Mouse (Mus musculus): ENCODE results near the gene Tbc1d22a. TPM values are rescaled to one million over a fixed set of nuclear protein-coding genes. Genes with fewer than 3 reads are reported as not detected.

The Tbc1d22a gene
- polyA plus RNA-seq, 1 experiment from 2014 or later: 12.5 TPM

- no peaks in the 10 kb centered on the region for H3K27me3 ChIP-seq (replicated peaks; ENCODE audit: control insufficient read depth, insufficient read depth, low read length)
- ATAC-seq: no peak
- H3K9ac ChIP-seq (ENCODE audit: low read depth, low read length): no peak overlapping the region
- no peak overlapping the region for H3K4me2 ChIP-seq (ENCODE audit: low read depth, low read length)
- no peaks in the 10 kb centered on the region for H3K36me3 ChIP-seq (ENCODE audit: control insufficient read depth, insufficient read depth, low read length)
- H3K4me1 ChIP-seq (ENCODE audit: control insufficient read depth, insufficient read depth, low read length): no peaks in the 10 kb centered on the region
- H3K9me3 ChIP-seq (ENCODE audit: control insufficient read depth, low read length): no peaks in the 10 kb centered on the region
- H3K27ac ChIP-seq (ENCODE audit: low read length): no peak overlapping the region
- no peak overlapping the region for H3K4me3 ChIP-seq (ENCODE audit: low read length)
- 86% methylated on average over 5 of the region's 5 CpGs for WGBS
Observed at GRCm38 (mm10) chr15:86404866-86405265, 190.6 kb downstream of the Tbc1d22a start.

GRCm38 (mm10) chr15:86405527-86405926 is 191.3 kb downstream of the Tbc1d22a start:
- no peak overlapping the region for H3K27ac ChIP-seq (ENCODE audit: low read length)
- no peak for ATAC-seq
- no peak overlapping the region for H3K4me2 ChIP-seq (ENCODE audit: low read depth, low read length)
- no peak overlapping the region for H3K4me3 ChIP-seq (ENCODE audit: low read length)
- H3K9me3 ChIP-seq (ENCODE audit: control insufficient read depth, low read length): no peaks in the 10 kb centered on the region
- H3K9ac ChIP-seq (ENCODE audit: low read depth, low read length): no peak overlapping the region
- no peaks in the 10 kb centered on the region for H3K4me1 ChIP-seq (ENCODE audit: control insufficient read depth, insufficient read depth, low read length)
- H3K36me3 ChIP-seq (ENCODE audit: control insufficient read depth, insufficient read depth, low read length): no peaks in the 10 kb centered on the region
- 18% methylated on average over 4 of the region's 4 CpGs for WGBS
- no peaks in the 10 kb centered on the region for H3K27me3 ChIP-seq (replicated peaks; ENCODE audit: control insufficient read depth, insufficient read depth, low read length)

DNA sequence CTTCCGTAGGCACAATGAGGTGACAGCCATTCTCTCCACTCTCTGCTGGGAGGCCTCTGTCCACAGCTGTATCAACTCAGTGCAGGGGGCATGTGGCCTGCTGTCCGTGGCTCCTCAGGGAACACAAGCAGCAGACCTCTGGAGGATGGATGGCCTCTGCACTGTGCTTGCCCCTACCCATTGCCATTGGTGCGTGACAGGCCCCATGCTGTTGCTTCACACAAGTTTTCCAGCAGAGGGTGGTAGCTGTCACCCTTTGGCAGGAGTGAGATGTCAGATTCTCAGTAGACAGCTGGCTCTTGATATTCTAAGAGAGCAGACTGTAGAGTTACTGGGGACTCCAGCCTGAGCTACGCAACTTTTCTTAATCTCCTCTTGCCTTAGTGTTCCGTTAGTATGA is 195.1 kb downstream of the Tbc1d22a start:
- no peaks in the 10 kb centered on the region for H3K9me3 ChIP-seq (ENCODE audit: control insufficient read depth, low read length)
- no peak overlapping the region for H3K4me2 ChIP-seq (ENCODE audit: low read depth, low read length)
- H3K4me3 ChIP-seq (ENCODE audit: low read length): no peak overlapping the region
- no peak overlapping the region for H3K27ac ChIP-seq (ENCODE audit: low read length)
- 70% methylated on average over 5 of the region's 5 CpGs for WGBS
- no peaks in the 10 kb centered on the region for H3K27me3 ChIP-seq (replicated peaks; ENCODE audit: control insufficient read depth, insufficient read depth, low read length)
- no peaks in the 10 kb centered on the region for H3K36me3 ChIP-seq (ENCODE audit: control insufficient read depth, insufficient read depth, low read length)
- H3K4me1 ChIP-seq (ENCODE audit: control insufficient read depth, insufficient read depth, low read length): no peaks in the 10 kb centered on the region
- H3K9ac ChIP-seq (ENCODE audit: low read depth, low read length): no peak overlapping the region
- no peak for ATAC-seq

DNA sequence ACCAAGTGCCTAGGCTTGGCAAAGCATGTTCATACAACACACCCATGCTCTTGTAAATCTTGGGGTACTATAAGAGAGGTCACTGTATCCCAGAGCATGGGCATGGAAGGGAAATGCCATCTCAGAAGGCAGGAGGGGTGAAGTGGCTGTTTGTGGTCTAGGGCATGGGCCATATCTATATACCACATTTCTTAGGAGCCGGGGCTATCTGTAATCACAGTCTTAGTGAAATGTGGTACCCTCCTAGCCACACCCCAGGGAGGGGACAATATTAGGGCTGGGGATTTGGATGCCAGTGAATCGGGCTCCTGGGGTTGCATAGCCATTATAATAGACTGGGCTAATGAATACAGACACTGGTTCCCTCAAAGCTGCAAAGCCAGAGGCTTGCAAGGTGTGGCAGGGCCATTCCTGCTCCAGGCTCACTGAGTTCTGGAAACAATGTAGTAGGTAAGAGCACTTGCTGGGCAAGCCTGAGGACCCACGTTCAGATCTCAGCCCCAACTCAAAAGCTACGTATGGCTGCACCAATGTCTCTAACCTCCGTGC is 197.3 kb downstream of the Tbc1d22a start:
- no peaks in the 10 kb centered on the region for H3K36me3 ChIP-seq (ENCODE audit: control insufficient read depth, insufficient read depth, low read length)
- no peaks in the 10 kb centered on the region for H3K9me3 ChIP-seq (ENCODE audit: control insufficient read depth, low read length)
- WGBS: 79% methylated on average over 5 of the region's 5 CpGs
- H3K27me3 ChIP-seq (replicated peaks; ENCODE audit: control insufficient read depth, insufficient read depth, low read length): no peaks in the 10 kb centered on the region
- no peak overlapping the region for H3K4me3 ChIP-seq (ENCODE audit: low read length)
- no peak overlapping the region for H3K27ac ChIP-seq (ENCODE audit: low read length)
- no peak overlapping the region for H3K9ac ChIP-seq (ENCODE audit: low read depth, low read length)
- no peak overlapping the region for H3K4me2 ChIP-seq (ENCODE audit: low read depth, low read length)
- no peaks in the 10 kb centered on the region for H3K4me1 ChIP-seq (ENCODE audit: control insufficient read depth, insufficient read depth, low read length)
- ATAC-seq: no peak

- no peaks in the 10 kb centered on the region for H3K27me3 ChIP-seq (replicated peaks; ENCODE audit: control insufficient read depth, insufficient read depth, low read length)
- no peak overlapping the region for H3K4me3 ChIP-seq (ENCODE audit: low read length)
- H3K27ac ChIP-seq (ENCODE audit: low read length): no peak overlapping the region
- H3K9me3 ChIP-seq (ENCODE audit: control insufficient read depth, low read length): no peaks in the 10 kb centered on the region
- H3K9ac ChIP-seq (ENCODE audit: low read depth, low read length): no peak overlapping the region
- WGBS: 75% methylated on average over 6 of the region's 6 CpGs
- no peaks in the 10 kb centered on the region for H3K36me3 ChIP-seq (ENCODE audit: control insufficient read depth, insufficient read depth, low read length)
- no peak for ATAC-seq
- no peak overlapping the region for H3K4me2 ChIP-seq (ENCODE audit: low read depth, low read length)
- no peaks in the 10 kb centered on the region for H3K4me1 ChIP-seq (ENCODE audit: control insufficient read depth, insufficient read depth, low read length)
Observed at GRCm38 (mm10) chr15:86415951-86416350, 201.7 kb downstream of the Tbc1d22a start.

DNA sequence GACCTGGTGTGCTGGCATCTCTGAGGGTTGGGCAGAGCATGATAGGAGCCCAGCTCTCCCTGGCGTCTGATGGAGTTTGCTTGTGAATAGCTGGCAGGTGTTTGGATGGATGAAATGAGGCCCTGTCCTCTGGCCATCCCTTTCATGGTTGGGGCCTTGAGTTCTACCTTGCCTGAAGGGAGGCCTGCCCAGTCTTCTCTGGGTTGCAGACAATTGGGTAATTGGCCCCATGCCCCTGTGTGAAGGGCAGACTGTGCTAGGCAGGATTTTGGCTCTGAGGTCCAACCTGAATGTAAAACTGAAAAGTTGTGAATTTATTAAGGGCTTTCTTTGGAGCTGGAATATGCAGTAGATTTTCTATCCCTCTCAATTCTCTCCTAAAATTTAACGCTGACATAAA is 204.2 kb downstream of the Tbc1d22a start:
- H3K27ac ChIP-seq (ENCODE audit: low read length): no peak overlapping the region
- no peak overlapping the region for H3K4me2 ChIP-seq (ENCODE audit: low read depth, low read length)
- WGBS: 80% methylated on average over 2 of the region's 2 CpGs
- H3K36me3 ChIP-seq (ENCODE audit: control insufficient read depth, insufficient read depth, low read length): no peaks in the 10 kb centered on the region
- H3K4me3 ChIP-seq (ENCODE audit: low read length): no peak overlapping the region
- no peak overlapping the region for H3K9ac ChIP-seq (ENCODE audit: low read depth, low read length)
- ATAC-seq: no peak
- H3K4me1 ChIP-seq (ENCODE audit: control insufficient read depth, insufficient read depth, low read length): no peaks in the 10 kb centered on the region
- H3K9me3 ChIP-seq (ENCODE audit: control insufficient read depth, low read length): no peaks in the 10 kb centered on the region
- no peaks in the 10 kb centered on the region for H3K27me3 ChIP-seq (replicated peaks; ENCODE audit: control insufficient read depth, insufficient read depth, low read length)

GRCm38 (mm10) chr15:86419620-86420019 is 205.4 kb downstream of the Tbc1d22a start:
- no peak for ATAC-seq
- no peaks in the 10 kb centered on the region for H3K27me3 ChIP-seq (replicated peaks; ENCODE audit: control insufficient read depth, insufficient read depth, low read length)
- H3K4me3 ChIP-seq (ENCODE audit: low read length): no peak overlapping the region
- WGBS: 64% methylated on average over 6 of the region's 6 CpGs
- H3K36me3 ChIP-seq (ENCODE audit: control insufficient read depth, insufficient read depth, low read length): no peaks in the 10 kb centered on the region
- H3K9me3 ChIP-seq (ENCODE audit: control insufficient read depth, low read length): no peaks in the 10 kb centered on the region
- no peak overlapping the region for H3K27ac ChIP-seq (ENCODE audit: low read length)
- H3K4me2 ChIP-seq (ENCODE audit: low read depth, low read length): no peak overlapping the region
- no peak overlapping the region for H3K9ac ChIP-seq (ENCODE audit: low read depth, low read length)
- no peaks in the 10 kb centered on the region for H3K4me1 ChIP-seq (ENCODE audit: control insufficient read depth, insufficient read depth, low read length)

DNA sequence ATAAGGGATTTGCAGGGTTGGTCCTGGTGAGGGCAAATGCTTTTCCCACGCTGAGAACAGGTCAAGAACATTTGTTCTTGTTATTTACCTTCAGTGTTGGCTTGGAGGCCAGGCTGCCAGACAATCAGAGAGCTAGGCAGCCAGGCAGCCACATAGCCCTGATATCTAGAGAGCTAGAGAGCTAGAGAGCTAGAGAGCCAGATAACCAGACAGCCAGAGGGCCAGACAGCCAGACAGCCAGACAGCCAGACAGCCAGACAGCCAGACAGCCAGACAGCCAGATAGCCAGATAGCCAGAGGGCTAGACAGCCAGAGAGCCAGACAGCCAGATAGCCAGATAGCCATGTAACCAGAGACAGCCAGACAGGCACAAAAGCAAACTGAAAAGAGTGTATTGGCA is 208.6 kb downstream of the Tbc1d22a start:
- ATAC-seq: no peak
- no peak overlapping the region for H3K4me3 ChIP-seq (ENCODE audit: low read length)
- H3K27ac ChIP-seq (ENCODE audit: low read length): no peak overlapping the region
- 35% methylated on average over 1 of the region's 1 CpGs for WGBS
- H3K27me3 ChIP-seq (replicated peaks; ENCODE audit: control insufficient read depth, insufficient read depth, low read length): no peaks in the 10 kb centered on the region
- H3K4me1 ChIP-seq (ENCODE audit: control insufficient read depth, insufficient read depth, low read length): no peaks in the 10 kb centered on the region; the same call in 1 of the 2 replicates
- H3K9ac ChIP-seq (ENCODE audit: low read depth, low read length): no peak overlapping the region
- no peaks in the 10 kb centered on the region for H3K9me3 ChIP-seq (ENCODE audit: control insufficient read depth, low read length)
- no peak overlapping the region for H3K4me2 ChIP-seq (ENCODE audit: low read depth, low read length)
- no peaks in the 10 kb centered on the region for H3K36me3 ChIP-seq (ENCODE audit: control insufficient read depth, insufficient read depth, low read length)

- 60% methylated on average over 2 of the region's 2 CpGs for WGBS
- no peak overlapping the region for H3K4me2 ChIP-seq (ENCODE audit: low read depth, low read length)
- H3K27ac ChIP-seq (ENCODE audit: low read length): no peak overlapping the region
- no peaks in the 10 kb centered on the region for H3K9me3 ChIP-seq (ENCODE audit: control insufficient read depth, low read length)
- H3K36me3 ChIP-seq (ENCODE audit: control insufficient read depth, insufficient read depth, low read length): no peaks in the 10 kb centered on the region
- no peak for ATAC-seq
- H3K4me3 ChIP-seq (ENCODE audit: low read length): no peak overlapping the region
- no peak overlapping the region for H3K9ac ChIP-seq (ENCODE audit: low read depth, low read length)
- H3K27me3 ChIP-seq (replicated peaks; ENCODE audit: control insufficient read depth, insufficient read depth, low read length): no peaks in the 10 kb centered on the region
- H3K4me1 ChIP-seq (ENCODE audit: control insufficient read depth, insufficient read depth, low read length): no peaks in the 10 kb centered on the region; the same call in 1 of the 2 replicates
Observed at GRCm38 (mm10) chr15:86423884-86424283, 209.6 kb downstream of the Tbc1d22a start.

DNA sequence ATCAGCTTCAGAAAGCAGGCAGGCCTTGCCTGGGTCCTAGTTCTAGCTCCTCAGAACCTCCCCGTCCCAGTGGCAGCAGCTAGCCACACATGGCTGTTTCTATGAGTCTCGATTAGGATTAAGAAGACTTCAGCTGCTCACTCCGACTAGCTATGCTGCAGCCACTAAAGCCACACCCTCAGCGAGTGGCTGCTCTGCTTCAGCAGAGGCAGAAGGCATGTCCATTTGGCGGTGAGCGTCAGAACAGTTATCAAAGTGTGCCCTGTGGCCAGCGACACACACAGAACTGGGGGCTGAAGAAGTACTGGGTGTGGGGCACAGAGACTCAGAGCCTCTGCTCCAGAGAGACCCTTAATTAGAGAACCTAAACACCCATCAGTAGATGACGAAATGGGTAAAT is 210.7 kb downstream of the Tbc1d22a start:
- Histone ChIP-seq H3K4me3 (ENCODE audit: low read length) (no peak overlapping the region), H3K4me2 (ENCODE audit: low read depth, low read length) (no peak overlapping the region), H3K9me3 (ENCODE audit: control insufficient read depth, low read length) (no peaks in the 10 kb centered on the region), H3K36me3 (ENCODE audit: control insufficient read depth, insufficient read depth, low read length) (no peaks in the 10 kb centered on the region), H3K27me3 (replicated peaks; ENCODE audit: control insufficient read depth, insufficient read depth, low read length) (no peaks in the 10 kb centered on the region), H3K9ac (ENCODE audit: low read depth, low read length) (no peak overlapping the region; the same call in 1 of the 2 replicates), H3K27ac (ENCODE audit: low read length) (no peak overlapping the region), H3K4me1 (ENCODE audit: control insufficient read depth, insufficient read depth, low read length) (no peaks in the 10 kb centered on the region; the same call in 1 of the 2 replicates)
- WGBS: 64% methylated on average over 8 of the region's 8 CpGs
- ATAC-seq: no peak
